Mouse (Mus musculus): ENCODE data around the gene Trmt112.
"Not testable (repeated sequence)": the region's sequence is repeated elsewhere in the genome, so short reads cannot be mapped to it uniquely, and the experiment has no call there.

The Trmt112 gene

DNA sequence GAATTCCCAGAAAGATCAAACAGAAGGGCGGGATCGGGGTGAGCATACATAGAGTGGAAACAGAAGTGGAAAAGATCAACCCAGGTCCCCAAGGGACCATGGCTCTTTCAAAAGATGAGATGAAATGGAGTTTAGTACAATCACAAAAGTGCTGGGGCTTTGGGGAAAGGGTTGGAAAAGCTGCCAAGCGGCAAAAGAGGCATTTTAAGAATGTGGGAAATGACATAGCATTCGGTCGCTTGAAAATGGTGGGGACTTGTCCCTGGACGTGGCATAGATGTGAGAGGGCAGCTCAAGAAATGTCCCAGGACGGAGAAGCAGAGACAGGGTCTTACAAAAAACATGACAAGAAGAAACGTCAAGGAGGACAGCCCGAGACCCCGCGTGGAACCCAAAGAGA, 477 bp upstream of the Trmt112 start:
- no peak for ATAC-seq (ENCODE audit: low TSS enrichment)

DNA sequence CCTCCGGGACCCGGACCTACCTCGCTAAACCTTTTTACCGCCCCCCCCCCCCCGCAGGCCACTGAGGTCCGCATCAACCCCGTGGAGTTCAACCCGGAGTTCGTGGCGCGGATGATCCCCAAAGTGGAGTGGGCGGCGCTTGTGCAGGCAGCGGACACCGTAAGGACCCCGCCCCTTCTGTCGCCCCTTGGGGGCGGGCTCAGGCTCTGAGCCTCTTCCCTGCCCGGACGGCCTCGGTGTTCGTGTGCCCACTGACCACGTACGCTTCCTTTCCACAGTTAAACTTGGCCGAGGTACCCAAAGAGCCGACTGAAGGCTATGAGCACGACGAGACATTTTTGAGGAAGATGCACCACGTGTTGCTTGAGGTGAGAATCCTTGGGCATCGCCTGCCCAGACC, 808 bp downstream of the Trmt112 start:
- ATAC-seq (ENCODE audit: low TSS enrichment) = not testable (repeated sequence)

DNA sequence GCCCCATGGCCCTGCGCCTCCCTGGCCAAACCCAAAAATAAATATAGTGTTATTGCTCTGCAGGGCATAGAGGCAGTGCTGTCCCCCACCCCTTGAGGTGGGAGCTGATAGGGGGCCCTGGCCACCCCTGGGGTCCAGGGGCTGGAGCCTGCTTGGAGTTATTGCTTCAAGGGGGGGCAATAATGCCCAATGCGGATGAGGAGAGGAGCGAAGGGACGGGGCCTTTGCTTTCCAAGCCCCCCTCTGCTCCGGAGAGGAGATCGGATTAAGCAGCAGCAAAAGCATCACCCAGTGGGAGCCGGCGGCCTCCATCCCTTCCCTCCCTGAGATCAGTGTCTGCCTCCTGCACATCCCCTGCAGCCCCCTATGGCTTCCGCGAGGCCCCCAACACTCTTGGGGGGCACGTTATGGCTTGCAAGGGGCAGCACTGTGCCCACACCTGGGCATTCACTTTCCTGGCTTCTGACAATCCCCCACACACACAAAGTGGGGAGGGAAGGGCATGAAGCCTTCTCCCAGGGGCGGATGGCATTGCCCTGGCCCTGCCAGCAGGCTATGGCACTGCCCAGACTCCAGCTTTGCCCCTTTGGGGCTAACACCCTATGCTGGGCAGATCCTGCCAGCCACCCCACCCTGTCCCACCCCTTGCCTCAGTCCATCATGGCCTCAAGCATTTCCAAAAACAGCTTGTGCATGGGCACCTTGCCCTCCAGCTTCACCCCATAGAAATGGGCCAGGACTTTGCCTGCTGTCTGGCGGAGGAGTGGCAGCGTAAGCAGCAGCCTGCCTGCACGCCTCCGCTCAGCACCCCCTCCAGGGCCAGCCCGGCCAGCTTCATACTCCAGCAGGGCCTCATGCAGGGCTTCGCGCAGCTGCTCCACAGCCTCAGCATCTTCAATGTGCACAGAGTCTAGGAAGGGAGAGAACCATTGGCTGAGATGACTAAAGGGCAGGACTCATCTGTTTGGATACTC, 1.9 kb downstream of the Trmt112 start:
- no peak for ATAC-seq (ENCODE audit: low TSS enrichment)

DNA sequence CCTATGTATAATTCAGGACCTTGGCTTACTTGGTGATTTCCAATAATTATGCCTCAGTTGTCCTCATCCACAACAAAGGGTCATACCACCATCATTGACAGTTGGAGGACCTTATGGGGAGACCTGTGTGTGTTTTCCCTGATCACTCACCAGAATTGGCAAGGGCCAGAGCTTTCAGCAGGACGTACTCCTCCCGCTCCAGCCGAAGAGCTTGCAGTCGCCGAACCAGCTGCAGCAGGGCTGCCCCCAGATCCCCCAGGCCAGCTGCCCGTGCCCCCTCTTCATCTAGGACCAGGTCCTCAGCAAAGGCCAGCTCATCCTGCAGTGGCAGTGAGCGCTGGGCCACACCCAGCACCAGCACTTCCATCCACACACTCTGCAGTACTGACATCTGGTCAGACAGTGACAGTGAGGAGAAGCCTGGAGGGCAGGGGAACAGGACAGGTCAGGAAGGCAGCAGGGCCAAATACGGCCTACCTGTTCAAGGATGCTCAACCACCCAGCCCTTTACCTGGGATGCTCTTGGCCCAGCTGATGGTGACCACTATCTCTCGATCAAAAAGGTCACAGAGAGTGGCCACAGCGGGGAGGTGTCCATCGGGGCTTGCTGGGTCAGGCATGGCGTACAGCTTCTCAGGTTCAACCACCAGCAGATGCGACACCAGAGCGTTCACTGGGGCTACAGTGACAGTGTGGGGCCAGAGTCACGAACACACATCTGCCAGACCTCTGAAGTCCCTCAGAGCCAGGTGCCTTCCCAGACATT, 2.9 kb downstream of the Trmt112 start:
- no peak for ATAC-seq (ENCODE audit: low TSS enrichment)

DNA sequence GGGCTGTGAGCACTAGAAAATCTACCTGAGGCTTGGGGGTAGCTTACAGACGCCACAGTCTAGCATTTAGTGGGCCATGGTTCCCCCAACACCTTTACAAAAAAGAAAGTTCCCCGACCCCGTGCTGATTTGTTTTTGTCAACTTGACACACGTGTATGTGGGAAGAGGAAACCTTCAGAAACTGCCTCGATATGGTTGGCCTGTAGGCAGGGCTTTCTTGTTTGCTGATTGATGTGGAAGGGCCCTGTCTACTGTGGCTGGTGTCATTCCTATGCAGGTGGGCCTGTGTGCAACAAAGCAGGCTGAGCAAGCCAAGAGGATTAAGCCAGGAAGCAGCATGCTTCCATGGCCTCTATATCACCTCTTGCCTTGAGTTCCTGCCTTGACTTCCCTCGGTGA, 3.5 kb downstream of the Trmt112 start:
- no peak for ATAC-seq (ENCODE audit: low TSS enrichment)

DNA sequence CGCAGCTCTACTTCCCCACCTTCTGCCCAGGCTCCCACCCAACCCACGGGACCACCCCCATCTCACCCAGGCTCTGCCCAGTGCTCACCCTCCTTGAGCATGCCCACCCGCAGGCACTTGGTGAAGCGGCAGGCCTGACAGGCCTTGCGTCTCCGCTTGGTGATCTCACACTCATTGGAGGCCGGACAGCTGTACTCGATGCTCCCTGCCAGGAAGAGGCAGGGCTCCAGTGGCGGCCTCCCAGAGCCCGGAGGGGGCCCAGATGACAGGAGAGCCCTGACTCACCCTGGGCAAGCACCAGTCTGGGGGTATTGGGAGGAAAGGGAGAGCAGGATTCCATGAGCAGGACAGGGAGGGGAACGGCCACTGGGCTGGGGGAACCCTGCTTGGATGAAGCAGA, 4.5 kb downstream of the Trmt112 start:
- ATAC-seq (ENCODE audit: low TSS enrichment) = no peak

DNA sequence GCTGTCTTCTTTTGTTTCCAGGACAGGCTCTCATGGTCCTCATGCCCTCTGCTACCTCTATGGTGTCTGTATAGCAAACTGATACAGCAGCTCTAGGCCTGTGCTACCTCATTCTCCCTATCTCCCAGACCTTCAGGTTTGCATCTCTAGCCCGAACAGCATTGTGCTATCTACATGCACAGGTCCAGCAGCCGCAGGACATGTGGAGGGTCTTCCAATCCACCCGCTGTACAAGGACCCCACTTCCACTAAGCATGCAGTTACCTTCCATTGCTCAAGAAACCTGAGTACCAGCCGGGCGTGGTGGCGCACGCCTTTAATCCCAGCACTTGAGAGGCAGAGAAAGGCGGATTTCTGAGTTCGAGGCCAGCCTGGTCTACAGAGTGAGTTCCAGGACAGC, 5.0 kb downstream of the Trmt112 start:
- ATAC-seq (ENCODE audit: low TSS enrichment) = no peak

DNA sequence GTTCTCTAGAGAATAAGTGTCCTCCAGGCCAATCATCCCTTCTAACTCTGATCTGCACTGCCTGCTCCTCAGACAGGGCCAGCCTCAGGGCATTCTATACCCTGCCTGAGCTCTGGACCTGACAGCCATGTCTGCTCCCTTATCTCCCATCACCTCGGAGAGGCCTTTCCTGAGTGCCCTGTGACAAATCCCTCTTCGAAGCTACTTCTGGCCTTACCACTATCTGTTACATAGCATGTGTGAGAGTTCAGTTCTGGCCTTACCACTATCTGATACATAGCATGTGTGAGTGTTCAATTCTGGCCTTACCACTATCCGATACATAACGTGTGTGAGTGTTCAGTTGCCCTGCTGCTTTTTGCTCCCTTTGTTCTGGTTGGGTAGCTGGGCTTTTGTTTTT, 5.8 kb downstream of the Trmt112 start:
- ATAC-seq (ENCODE audit: low TSS enrichment) = no peak

DNA sequence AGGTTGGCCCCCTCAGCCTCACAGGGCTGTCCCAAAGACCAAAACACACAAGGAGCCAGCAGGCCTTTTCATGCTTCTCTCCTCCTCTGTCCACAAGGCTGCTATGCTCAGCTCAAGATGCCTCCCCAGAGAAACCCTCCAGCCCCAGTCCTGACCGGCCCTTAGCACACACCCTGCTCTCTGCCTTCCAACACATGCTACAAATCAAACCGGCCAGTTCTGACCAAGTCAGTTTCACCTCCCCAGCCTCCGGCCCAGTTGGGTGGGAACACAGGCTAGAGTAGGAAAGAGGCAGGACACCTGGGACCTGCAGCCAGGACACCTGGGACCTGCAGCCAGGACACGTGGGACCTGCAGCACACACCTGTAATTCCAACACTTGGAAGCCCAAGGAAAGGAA, 7.0 kb downstream of the Trmt112 start:
- ATAC-seq (ENCODE audit: low TSS enrichment) = no peak

DNA sequence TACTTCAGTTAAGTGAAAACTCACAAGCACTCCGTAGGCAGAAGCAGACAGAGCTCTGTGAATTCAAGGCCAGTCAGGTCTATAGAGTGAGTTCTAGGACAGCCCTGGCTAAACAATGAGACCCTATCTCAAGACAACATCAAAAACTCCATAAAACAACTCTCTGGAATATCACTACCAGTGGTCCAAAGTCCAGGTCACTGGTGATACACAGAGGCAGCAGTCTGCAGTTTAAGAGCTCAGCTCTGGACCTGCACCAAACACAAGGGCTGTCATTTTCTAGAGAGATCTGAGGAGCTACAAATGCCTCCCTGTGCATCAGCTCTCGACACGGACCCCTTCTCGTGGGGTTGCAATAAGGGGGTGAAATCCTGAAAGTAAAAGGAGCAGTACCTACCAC, 8.8 kb downstream of the Trmt112 start:
- no peak for ATAC-seq (ENCODE audit: low TSS enrichment)

DNA sequence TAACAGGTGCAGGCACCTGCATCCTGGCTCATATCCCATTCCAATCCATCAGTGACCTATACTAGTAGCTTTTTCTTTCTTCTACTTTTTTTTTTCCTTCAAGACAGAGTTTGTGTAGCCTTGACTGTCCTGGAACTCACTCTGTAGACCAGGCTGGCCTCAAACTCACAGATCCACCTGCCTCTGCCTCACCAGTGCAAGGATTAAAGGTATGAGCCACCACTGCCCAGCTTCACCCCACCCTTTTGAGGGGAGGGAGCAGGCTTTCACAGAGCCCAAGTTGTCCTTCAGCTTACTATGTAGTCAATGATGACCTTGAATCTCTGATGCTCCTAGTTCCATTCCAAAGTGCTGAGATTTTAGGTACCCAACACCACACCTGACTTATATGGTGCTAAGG, 9.9 kb downstream of the Trmt112 start:
- no peak for ATAC-seq (ENCODE audit: low TSS enrichment)

DNA sequence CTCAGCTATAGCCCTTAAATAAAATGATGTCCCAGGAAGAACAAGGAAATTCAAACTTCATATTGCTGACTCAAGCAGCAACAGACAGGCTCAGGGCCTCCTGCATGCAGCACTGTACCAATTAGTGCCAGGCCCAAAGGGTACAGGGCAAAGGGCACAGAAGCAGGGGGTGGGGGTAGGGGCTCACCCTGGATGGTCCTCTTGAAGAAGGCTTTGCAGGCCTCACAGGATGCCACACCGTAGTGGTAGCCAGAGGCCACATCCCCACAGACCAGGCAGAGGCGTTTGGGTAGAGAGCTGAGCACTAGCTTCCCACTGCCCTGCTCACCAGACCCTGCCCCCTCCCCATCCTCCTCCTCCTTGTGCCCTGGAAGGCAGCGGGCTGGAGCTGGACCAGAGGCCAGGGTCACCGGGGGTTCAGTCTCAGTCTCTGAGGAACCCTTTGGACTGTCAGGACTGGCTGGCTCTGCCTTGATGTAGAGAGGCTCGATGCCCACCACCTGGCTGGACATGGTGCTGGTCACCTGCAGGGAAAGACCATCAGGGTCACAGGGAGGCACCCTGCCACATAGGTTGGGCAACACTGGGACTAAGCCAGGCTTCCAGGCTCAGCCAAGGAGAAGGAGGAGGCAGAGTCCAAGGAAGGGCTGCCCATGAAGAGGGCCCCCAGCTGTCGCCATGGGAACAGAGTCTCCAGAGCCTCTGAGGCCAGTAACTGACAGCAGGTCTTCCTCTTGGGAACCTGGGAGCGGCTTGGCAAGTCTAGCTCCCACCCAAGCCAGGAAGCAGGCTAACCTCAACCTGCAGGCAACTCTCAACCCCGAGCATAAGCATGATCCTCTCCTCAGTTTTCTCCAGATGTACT, 10.6 kb downstream of the Trmt112 start:
- ATAC-seq (ENCODE audit: low TSS enrichment) = no peak

DNA sequence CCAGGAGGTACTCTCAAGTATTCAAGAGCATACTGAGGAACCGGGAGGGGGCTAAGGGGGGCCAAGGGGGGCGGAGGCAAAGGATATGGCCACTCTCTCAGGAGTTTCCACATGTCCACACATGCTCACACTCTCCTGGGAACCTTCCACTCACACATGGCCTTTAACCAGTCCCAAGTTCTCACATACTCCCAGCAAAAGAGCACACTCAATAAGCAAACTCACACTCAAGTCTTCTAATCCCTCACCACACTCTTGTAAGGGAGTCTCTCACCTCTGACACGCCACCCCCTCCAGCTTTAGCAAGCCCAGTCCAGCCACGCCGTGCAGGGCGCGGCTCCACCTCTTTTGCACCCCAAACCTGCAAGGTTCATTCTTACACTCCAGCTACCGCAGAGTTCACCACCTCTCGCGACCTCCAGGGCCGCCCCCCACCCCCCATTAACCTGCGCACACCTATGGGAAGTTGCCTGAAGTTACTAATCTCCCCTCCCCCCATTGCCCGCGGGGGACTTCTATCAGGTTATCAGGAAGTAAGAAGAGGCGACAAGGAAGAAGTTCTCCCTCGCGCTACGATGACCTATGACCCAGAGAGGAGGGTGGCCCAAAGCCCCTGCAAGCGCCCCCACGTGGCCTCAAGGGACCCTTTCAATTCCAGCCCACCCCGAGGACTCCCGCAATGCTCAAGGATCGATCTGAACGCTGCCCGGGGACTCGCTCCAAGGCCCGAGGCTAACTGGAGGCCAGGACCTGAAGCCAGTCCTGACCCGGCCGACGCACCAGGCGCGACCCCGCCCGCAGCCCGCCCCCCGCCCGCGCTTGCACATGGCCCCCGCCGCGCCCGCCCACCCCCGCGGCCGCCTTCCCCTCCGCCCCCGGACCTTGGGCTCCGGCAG, 11.5 kb downstream of the Trmt112 start:
- no peak for ATAC-seq (ENCODE audit: low TSS enrichment)

DNA sequence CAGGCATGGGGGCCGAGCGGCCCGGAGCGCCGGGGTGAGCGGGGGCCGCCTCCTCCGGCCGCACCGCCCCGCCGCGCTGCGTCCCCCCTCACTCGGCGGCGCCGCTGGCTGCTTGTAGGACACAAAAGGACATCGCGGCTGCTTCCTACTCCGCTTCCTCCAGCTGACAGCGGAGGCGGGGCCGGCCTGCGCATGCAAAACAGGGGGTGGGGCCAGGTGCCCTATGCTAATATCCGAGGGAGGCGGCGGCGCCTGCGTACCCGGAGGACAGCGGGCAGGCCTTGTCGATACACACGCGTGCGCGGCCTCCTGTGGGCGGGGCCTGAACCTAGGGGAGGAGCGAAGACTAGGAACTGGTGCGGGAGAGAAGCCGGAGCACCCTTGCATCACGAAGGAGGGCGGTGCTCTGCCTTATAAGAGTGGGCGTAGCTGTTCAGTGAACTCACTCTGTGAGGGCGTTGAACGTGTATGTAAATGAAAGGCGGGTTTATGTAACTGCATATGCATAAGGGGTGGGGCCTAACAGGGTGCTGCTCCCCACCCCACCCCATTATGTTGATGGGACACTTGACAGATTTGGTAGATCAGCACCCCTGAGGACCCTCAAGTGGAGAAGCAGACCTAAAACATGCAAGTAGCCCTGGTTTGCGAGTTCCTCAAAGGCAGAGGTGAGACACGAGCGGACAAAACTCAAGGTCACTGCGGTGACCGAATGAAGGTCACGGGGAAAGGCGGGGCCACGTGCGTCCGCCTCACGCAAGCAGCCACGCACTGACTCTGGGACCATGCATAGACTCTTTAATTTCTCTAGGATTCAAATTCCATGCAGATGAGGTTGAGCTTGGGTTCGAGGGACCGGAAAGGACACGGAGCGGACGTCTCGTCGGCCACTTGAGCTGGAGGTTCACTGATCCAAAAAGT, 12.4 kb downstream of the Trmt112 start, which contains the start of gene Esrra:
Esrra (minus strand) TSS at position 167 of the 921 bp plus-strand sequence.
- ATAC-seq (ENCODE audit: low TSS enrichment) = peak; percentile 87

DNA sequence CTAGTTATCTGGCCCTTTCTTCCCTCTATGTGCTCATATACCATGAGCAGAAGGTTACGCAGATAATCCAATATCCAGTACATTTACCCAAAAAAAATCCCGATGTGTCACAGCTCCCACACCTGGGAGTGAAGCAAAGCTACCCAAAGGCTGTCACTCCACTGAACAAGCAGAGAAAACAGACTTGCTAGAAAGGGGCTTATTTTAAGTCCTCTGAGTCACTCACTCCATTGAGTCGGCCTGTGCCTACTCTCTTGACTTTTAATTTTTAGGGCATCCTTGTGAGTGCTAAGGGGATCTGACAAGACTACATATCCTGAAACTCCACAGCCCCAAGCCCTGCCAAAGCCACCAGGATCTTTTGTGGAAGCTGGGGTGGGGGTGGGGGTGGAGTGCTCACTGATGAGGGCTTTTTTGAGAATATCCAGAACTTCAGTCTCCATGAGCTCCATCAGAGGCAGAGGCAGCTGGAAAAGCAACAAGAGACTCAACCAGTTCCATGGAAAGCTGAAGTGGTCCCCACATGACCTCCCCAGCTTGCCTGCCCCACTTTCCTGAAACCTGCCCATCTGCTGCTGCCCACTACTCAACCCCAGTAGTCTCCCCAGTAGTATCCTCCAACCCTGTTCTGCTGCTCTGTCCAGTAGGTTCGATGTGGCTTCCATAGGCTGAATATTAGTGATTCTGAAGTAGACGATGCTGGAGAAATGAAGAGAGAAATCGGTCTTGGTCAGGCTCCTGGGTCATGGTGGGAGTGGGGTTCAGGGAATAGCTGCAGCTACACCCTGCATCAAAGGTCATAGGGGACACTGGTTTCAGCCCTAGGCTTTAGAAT, 13.6 kb downstream of the Trmt112 start:
- ATAC-seq (ENCODE audit: low TSS enrichment) = no peak

DNA sequence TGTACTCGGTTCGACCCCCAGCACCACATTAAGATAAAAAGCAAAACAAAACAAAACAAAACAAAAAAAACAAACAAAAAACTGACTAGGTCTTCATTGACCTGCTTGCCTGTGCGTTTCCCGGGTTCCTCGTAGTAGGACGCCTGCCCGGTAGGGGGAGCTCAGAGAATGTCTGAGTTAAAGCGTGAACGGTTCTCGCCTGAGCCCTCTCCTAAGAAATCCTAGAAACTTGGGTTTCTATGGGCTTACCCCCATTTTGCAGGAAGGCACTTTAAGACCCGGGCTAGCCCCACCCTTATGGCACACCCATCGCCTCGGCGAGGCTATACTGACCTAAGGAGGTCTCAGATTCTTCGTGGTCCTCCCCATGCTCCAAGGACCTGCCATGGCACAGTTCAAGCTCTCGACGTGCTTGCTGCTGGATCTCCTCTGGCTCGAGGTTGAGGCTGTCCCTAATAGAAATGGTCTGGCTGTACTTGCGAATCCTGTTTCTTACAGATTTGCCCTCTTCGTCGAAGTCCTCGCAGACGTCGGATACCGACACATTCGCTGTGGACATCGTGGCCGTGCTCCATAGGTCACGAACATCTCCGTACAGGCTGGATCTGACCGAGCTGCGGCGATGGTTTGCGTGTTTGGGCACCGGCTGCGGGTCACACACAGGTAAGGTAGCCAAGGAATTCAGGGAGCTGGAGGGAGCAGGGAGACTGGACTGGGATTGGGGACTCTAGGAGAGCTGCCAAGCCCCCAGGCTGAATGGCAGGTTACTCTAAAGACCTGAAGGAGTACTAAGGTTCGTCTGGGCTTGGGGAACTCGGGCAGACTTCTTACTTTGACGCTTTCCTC, 15.2 kb downstream of the Trmt112 start:
- no peak for ATAC-seq (ENCODE audit: low TSS enrichment)

DNA sequence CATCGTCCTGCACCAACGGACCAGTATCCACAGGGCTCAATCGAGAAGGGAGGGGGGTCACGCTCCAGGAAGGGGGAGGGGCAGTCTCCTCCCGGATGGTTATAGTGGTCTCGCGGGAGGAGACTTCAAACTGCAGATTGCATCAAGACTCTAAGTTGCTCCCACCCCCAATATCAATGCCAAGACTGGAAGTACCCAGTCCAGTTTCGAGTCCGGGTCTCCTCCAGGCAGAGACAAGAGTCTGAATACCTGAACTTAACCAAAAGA, 15.7 kb downstream of the Trmt112 start, which contains the start of gene Catsperz:
Catsperz (minus strand) TSS at position 74 of the 267 bp plus-strand sequence.
- ATAC-seq (ENCODE audit: low TSS enrichment) = no peak
